Mouse (Mus musculus) testis, adult 2 months (tissue): ENCODE measurements around the gene March2.

Experiments used
- CTCF ChIP-seq: fragments of 200-500 bp; IDR thresholded peaks from 2 replicates; pipeline ENCODE4 v1.5.1; 2012; ENCODE audit warnings: low read depth, mild to moderate bottlenecking, inconsistent platforms, low read length, moderate library complexity; ENCODE audit not compliant: control insufficient read depth, insufficient read depth, insufficient replicate concordance
- POLR2A ChIP-seq: fragments of 200-500 bp; IDR thresholded peaks from 2 replicates; pipeline ENCODE4 v1.6.1; 2012; ENCODE audit warnings: low read depth, mild to moderate bottlenecking, inconsistent platforms, low read length, moderate library complexity; ENCODE audit not compliant: control insufficient read depth

- TF ChIP-seq CTCF = no peak
- no peak for TF ChIP-seq POLR2A
Measured at GRCm38 (mm10) chr17:33766389-33766788, 47.9 kb upstream of the March2 start.
